Mouse (Mus musculus) hindbrain, embryonic 16.5 days (tissue): ENCODE measurements at regions not wholly inside any gene's neighbourhood (a gene's known extent, or its start where the extent isn't known, plus 50 kb on each side); places are given as distances from the start of the nearest gene placed in this dataset.

Experiments used
- ATAC-seq: fragments of 200-750 bp; cut with Nextera tagmentation; 2 replicates; pipeline ENCODE4 v1.8.0; 2017; ENCODE audit warnings: moderate TSS enrichment, moderate library complexity
- H3K27ac ChIP-seq: fragments of 300-500 bp; sonication (generic); 2 replicates; pipeline ENCODE4 v1.5.1; 2014; ENCODE audit warnings: low read depth, mild to moderate bottlenecking, control low read depth, low read length, moderate library complexity
- H3K27me3 ChIP-seq: fragments of 300-500 bp; sonication (generic); replicated peaks from 2 replicates; pipeline ENCODE4 v1.6.1; 2014; ENCODE audit warnings: low read length; ENCODE audit not compliant: control insufficient read depth, insufficient read depth
- H3K36me3 ChIP-seq: fragments of 300-500 bp; sonication (generic); 2 replicates; pipeline ENCODE4 v1.6.1; 2014; ENCODE audit warnings: mild to moderate bottlenecking, low read length, moderate library complexity, mixed read lengths; ENCODE audit not compliant: control insufficient read depth, insufficient read depth
- H3K4me1 ChIP-seq: fragments of 300-500 bp; sonication (generic); 2 replicates; pipeline ENCODE4 v1.6.1; 2014; ENCODE audit warnings: low read depth, low read length; ENCODE audit not compliant: control insufficient read depth, insufficient read depth
- H3K4me2 ChIP-seq: fragments of 300-500 bp; sonication (generic); 2 replicates; pipeline ENCODE4 v1.6.1; 2014; ENCODE audit warnings: mild to moderate bottlenecking, low read length, control low read depth, moderate library complexity
- H3K4me3 ChIP-seq: fragments of 300-500 bp; sonication (generic); 2 replicates; pipeline ENCODE4 v1.5.1; 2014; ENCODE audit warnings: mild to moderate bottlenecking, low read length, control low read depth, moderate library complexity
- H3K9ac ChIP-seq: fragments of 300-500 bp; sonication (generic); 2 replicates; pipeline ENCODE4 v1.6.1; 2014; ENCODE audit warnings: low read depth, mild to moderate bottlenecking, control low read depth, low read length, moderate library complexity
- H3K9me3 ChIP-seq: fragments of 300-500 bp; sonication (generic); 2 replicates; pipeline ENCODE4 v1.6.1; 2014; ENCODE audit warnings: mild to moderate bottlenecking, low read length, moderate library complexity; ENCODE audit not compliant: control insufficient read depth
- WGBS: fragments of 180-500 bp; shearing (Covaris S2); extraction: QIAGEN DNeasy Blood & Tissue Kit; methylation state at CpG from one replicate; pipeline ENCODE4 v1.1.7; 2014; 5-methylcytosine and 5-hydroxymethylcytosine counted together

- Histone ChIP-seq H3K27ac (no peak overlapping the region), H3K4me1 (no peaks in the 10 kb centered on the region; the same call in 1 of the 2 replicates), H3K4me2 (no peak overlapping the region), H3K9me3 (no peaks in the 10 kb centered on the region), H3K4me3 (no peak overlapping the region), H3K27me3 (no peaks in the 10 kb centered on the region), H3K36me3 (no peaks in the 10 kb centered on the region), H3K9ac (no peak overlapping the region)
- no peak; the same call in 1 of the 2 replicates for ATAC-seq
- WGBS, result 84% methylated on average over 8 of the region's 8 CpGs
Measured at GRCm38 (mm10) chr13:100954598-100955251, 121.5 kb upstream of the Slc30a5 start.

DNA sequence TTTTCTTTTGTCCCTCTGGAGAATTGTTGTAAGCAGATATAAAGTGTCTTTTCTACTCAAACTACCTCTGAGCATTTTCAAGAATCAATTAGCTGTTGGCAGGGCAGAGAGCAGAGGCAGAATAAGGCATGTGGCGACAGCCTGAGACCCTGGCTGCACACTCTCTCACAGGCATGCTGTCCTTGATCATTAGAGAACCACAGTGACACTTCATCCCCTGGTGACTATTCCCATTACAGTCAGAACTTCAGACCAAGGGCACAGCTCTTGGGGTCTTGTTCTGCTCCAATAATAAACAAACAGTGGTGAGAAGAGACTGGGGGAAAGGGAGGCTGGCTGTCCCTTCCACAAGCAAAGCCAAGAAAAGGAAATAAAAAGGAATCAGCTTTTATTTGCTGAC lies 120.9 kb upstream of the Slc30a5 start:
- Histone ChIP-seq H3K4me2 (no peak overlapping the region), H3K9ac (no peak overlapping the region), H3K4me1 (no peaks in the 10 kb centered on the region; the same call in 1 of the 2 replicates), H3K4me3 (no peak overlapping the region), H3K27ac (no peak overlapping the region), H3K27me3 (no peaks in the 10 kb centered on the region), H3K36me3 (no peaks in the 10 kb centered on the region), H3K9me3 (no peaks in the 10 kb centered on the region)
- ATAC-seq, result no peak
- WGBS, result 18% methylated on average over 1 of the region's 1 CpGs

DNA sequence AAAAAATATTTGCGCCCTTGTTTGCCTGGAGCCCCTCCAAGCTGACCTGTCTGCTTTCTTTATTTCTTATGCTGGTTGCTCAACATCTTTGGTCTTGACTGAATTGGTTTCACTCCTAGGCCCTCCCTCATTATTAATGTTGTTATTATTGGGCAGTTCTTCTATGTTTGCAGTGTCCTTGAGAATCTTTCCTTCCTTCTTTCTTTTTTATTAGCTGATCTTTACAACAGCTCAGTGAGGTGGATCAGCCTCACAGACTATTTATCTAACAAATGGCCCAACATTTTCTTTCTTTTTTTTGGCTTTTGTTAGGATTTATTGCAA lies 117.9 kb upstream of the Slc30a5 start:
- 96% methylated on average over 1 of the region's 1 CpGs for WGBS
- Histone ChIP-seq H3K4me2 (no peak overlapping the region), H3K27ac (no peak overlapping the region), H3K4me3 (no peak overlapping the region), H3K4me1 (no peaks in the 10 kb centered on the region; the same call in 1 of the 2 replicates), H3K9me3 (no peaks in the 10 kb centered on the region), H3K9ac (no peak overlapping the region), H3K36me3 (no peaks in the 10 kb centered on the region), H3K27me3 (no peaks in the 10 kb centered on the region)
- no peak for ATAC-seq

DNA sequence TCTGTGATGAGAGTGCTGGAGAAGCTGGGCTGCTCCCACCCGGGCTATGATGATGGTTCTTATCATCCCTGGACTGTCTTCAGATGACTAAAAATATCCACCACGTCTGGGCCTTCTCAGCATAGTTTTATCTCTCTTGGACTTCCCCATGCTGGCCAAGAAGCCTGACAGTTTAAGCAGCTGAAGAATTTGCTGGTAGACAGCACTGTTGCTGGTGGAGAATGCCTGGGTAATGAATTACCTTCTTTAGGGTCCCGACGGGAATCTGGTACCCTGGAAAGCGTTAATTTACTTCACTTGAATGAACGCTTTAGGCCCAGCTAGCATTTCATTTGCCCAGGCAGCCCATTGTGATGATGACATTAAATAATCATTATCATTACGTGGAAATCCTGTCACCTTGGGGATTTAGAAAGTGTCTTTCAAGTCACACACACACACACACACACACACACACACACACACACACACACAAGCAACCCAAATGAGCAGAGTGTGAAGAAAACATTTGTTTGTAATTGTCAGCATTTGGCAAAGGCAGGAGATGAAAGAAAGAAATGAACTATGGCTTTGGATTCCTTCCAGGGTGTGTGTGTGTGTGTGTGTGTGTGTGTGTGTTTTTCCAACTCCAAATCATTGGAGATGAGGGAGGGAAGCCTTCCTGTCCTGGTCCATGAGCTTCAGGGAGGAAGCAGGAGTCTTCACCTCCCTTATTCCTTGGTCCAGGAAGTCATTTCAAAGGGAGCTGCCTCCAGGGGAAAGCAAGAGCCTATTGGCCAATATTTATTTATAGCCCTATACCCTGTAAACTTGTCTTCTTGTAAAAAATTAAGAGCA lies 117.3 kb upstream of the Slc30a5 start:
- no peaks in the 10 kb centered on the region for H3K36me3 ChIP-seq
- no peak overlapping the region for H3K9ac ChIP-seq
- WGBS, result 32% methylated on average over 7 of the region's 7 CpGs
- no peaks in the 10 kb centered on the region for H3K9me3 ChIP-seq
- peak; percentile 72 for ATAC-seq
- H3K4me3 ChIP-seq, result no peak overlapping the region
- no peak overlapping the region for H3K27ac ChIP-seq
- no peak overlapping the region for H3K4me2 ChIP-seq
- no peaks in the 10 kb centered on the region; the same call in 1 of the 2 replicates for H3K4me1 ChIP-seq
- no peaks in the 10 kb centered on the region for H3K27me3 ChIP-seq

- H3K4me3 ChIP-seq, result no peak overlapping the region
- no peaks in the 10 kb centered on the region for H3K4me1 ChIP-seq
- H3K9me3 ChIP-seq, result no peaks in the 10 kb centered on the region
- no peaks in the 10 kb centered on the region for H3K36me3 ChIP-seq
- no peaks in the 10 kb centered on the region for H3K27me3 ChIP-seq
- no peak overlapping the region for H3K27ac ChIP-seq
- ATAC-seq, result no peak
- no peak overlapping the region for H3K9ac ChIP-seq
- no peak overlapping the region for H3K4me2 ChIP-seq
- WGBS, result 67% methylated on average over 5 of the region's 5 CpGs
Measured at GRCm38 (mm10) chr13:100943206-100943848, 110.1 kb upstream of the Slc30a5 start.

DNA sequence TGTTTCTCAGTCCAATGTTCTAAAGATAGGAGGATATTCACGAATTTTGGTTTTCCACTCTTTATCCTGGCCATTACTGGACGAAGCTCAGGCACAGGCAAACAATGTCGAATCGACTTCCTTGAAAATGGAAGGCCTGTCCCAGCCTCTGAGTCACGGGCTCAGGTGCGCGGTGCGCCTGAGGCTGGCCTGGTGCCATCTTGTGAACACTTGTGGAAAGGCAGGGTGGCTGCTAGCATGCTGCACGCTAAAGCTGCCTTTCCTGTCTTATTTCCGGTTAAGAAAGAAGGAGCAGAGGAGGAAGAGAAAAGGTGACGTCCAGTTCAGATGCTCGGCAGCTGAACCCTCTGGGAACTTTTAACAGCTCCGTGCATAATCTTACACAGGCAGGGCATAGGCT lies 107.6 kb upstream of the Slc30a5 start:
- Histone ChIP-seq H3K36me3 (no peaks in the 10 kb centered on the region), H3K9ac (no peak overlapping the region), H3K27ac (no peak overlapping the region), H3K27me3 (no peaks in the 10 kb centered on the region), H3K4me1 (no peaks in the 10 kb centered on the region), H3K4me2 (no peak overlapping the region), H3K4me3 (no peak overlapping the region), H3K9me3 (no peaks in the 10 kb centered on the region)
- 84% methylated on average over 13 of the region's 13 CpGs for WGBS
- no peak for ATAC-seq

DNA sequence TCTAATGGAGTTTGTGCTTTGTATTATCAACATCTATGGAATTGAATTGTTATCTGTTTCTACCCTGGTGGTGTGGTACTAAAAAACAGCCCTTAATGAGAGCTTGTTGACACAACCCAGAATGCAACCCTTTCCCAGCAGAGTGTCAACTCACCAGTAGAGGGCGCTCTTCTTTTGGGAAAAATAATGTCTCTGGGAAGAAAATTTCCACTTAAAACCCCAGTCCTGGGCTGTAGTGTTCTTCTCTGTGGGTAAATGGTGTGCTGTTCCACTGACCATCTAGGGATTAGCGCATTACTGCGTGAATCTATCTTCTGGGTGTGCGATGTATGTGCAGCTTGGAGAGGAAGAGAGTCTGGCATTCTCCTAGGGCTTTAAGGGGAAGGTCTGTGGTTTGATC lies 106.5 kb upstream of the Slc30a5 start:
- 41% methylated on average over 4 of the region's 4 CpGs for WGBS
- H3K36me3 ChIP-seq, result no peaks in the 10 kb centered on the region

DNA sequence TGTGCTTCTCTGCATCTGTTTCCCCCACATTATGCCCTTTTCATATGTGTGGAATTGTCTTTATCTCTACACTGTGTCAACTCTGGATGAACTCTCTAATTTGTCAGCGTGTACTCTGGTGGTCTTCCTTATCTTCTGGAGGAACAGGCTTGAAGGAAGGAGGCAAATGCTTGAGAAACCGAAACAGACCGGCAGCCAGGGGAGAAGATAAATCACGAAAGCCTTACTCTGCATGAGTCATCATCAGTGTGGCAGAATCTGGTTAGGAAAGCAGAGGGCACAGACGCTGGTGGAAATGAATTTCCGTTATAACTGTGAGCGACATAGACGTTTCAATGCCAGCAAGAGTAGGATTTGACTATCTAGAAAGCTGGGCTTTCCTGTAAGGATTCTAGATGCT lies 100.0 kb upstream of the Slc30a5 start:
- no peaks in the 10 kb centered on the region for H3K9me3 ChIP-seq
- no peaks in the 10 kb centered on the region for H3K4me1 ChIP-seq
- 93% methylated on average over 8 of the region's 8 CpGs for WGBS
- no peak overlapping the region for H3K9ac ChIP-seq
- H3K27ac ChIP-seq, result no peak overlapping the region
- H3K4me3 ChIP-seq, result no peak overlapping the region
- no peak overlapping the region for H3K4me2 ChIP-seq
- H3K36me3 ChIP-seq, result no peaks in the 10 kb centered on the region
- no peaks in the 10 kb centered on the region for H3K27me3 ChIP-seq
- ATAC-seq, result no peak

More for the DNA sequence above, 106.5 kb upstream of the Slc30a5 start:
- Histone ChIP-seq H3K27me3 (no peaks in the 10 kb centered on the region), H3K9me3 (no peaks in the 10 kb centered on the region), H3K27ac (no peak overlapping the region), H3K4me2 (no peak overlapping the region), H3K9ac (no peak overlapping the region), H3K4me3 (no peak overlapping the region), H3K4me1 (no peaks in the 10 kb centered on the region)
- no peak for ATAC-seq

GRCm38 (mm10) chr13:100899566-100899965 lies 66.3 kb upstream of the Slc30a5 start:
- Histone ChIP-seq H3K4me1 (no peaks in the 10 kb centered on the region), H3K4me2 (no peak overlapping the region), H3K4me3 (no peak overlapping the region), H3K9me3 (no peaks in the 10 kb centered on the region), H3K27me3 (no peaks in the 10 kb centered on the region), H3K27ac (no peak overlapping the region), H3K36me3 (no peaks in the 10 kb centered on the region), H3K9ac (no peak overlapping the region)
- WGBS, result 72% methylated on average over 2 of the region's 2 CpGs
- no peak for ATAC-seq
